Mouse (Mus musculus): ENCODE data around the gene Tnfrsf9. TPM values are rescaled to one million over a fixed set of nuclear protein-coding genes. Genes with fewer than 3 reads are reported as not detected.
A peak's percentile ranks its signal among the peaks of the same experiment; 100 is the strongest.
"Not testable (repeated sequence)": the region's sequence is repeated elsewhere in the genome, so short reads cannot be mapped to it uniquely, and the experiment has no call there.

Gene Tnfrsf9
- total and polyA plus RNA-seq, 2 experiments from 2014 or later: 0.19 to 0.36 TPM

DNA sequence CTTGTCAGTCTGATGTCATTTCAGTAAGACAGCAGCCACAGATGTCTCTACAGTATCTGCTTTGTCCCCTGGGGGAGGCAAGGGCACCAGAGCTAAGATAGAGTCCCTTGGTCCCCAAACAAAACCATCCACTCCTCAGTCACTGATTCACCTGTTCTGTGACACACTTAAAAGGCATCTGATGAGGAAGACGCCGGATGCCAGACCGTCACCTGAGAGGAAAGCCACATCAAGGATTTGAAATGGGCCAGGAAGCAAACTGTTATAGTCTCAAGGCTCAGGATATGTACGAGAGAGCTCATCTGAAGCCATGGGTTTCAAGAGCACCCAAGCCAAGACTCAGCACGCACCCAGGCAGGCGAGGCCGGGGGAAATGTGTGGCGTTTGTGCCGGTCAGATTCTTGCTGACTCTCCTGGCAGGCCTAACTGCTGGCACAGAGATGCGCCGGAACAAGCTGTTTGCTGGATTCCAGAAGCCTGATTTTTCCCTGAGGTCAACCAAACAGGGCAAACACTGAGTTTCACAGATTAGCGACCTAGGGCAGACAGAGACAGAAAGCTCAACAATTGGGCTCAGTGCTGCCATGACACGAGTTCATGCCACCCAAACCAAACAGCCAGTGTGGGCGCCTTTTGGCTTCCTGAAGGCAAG is 11.1 kb upstream of the Tnfrsf9 start:
- Histone ChIP-seq H3K4me2 (ENCODE audit: low read depth) (no peak overlapping the region), H3K9me3 (ENCODE audit: low read length) (no peaks in the 10 kb centered on the region), H3K27me3 (ENCODE audit: insufficient read depth, low read length) (no peaks in the 10 kb centered on the region), H3K4me1 (ENCODE audit: insufficient read depth) (no peaks in the 10 kb centered on the region), H3K36me3 (ENCODE audit: insufficient read depth) (peaks cover 70% of the 10 kb centered on the region), H3K4me3 (ENCODE audit: low read depth, low read length) (no peak overlapping the region), H3K9ac (no peak overlapping the region), H3K27ac (ENCODE audit: low read depth, low read length) (no peak overlapping the region)
- no peak for TF ChIP-seq CTCF (IDR thresholded peaks at IDR 0.05; ENCODE audit: low read depth)
- 94% methylated on average over 14 of the region's 14 CpGs for WGBS
- ATAC-seq (no peak), DNase-seq (no peak)

DNA sequence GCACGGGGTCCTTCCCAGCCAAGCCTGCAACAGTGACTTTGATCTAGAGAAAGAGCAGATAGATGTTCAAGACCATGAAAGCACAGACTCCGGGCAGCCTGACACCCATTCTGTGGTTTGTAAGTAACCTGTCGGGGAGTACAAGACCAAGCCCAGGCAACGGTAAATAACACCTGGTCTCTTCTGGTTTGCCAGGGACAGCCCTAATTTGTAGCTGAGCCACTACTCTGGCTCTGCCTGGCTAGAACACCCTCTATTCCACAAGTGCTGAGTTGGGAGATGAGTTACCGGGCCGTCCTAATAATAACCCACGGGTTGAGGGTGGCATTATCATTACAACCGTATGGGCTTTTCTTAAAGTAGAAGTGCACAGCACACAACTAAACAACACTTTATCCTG is 7.3 kb upstream of the Tnfrsf9 start:
- no peak overlapping the region for H3K9ac ChIP-seq
- no peak for TF ChIP-seq CTCF (IDR thresholded peaks at IDR 0.05; ENCODE audit: low read depth)
- no peak overlapping the region for H3K27ac ChIP-seq (ENCODE audit: low read depth, low read length)
- H3K4me2 ChIP-seq (ENCODE audit: low read depth): no peak overlapping the region
- no peak for DNase-seq
- H3K27me3 ChIP-seq (ENCODE audit: insufficient read depth, low read length): no peaks in the 10 kb centered on the region
- no peaks in the 10 kb centered on the region for H3K4me1 ChIP-seq (ENCODE audit: insufficient read depth)
- WGBS: 95% methylated on average over 8 of the region's 8 CpGs
- no peaks in the 10 kb centered on the region for H3K9me3 ChIP-seq (ENCODE audit: low read length)
- peaks cover 43% of the 10 kb centered on the region for H3K36me3 ChIP-seq (ENCODE audit: insufficient read depth)
- ATAC-seq: no peak
- no peak overlapping the region for H3K4me3 ChIP-seq (ENCODE audit: low read depth, low read length)

GRCm38 (mm10) chr4:150908512-150908911 is 5.8 kb upstream of the Tnfrsf9 start:
- not testable (repeated sequence) for H3K4me3 ChIP-seq (ENCODE audit: low read depth, low read length); H3K9ac ChIP-seq; DNase-seq; H3K4me1 ChIP-seq (ENCODE audit: insufficient read depth); H3K27ac ChIP-seq (ENCODE audit: low read depth, low read length); H3K9me3 ChIP-seq (ENCODE audit: low read length); ATAC-seq; H3K4me2 ChIP-seq (ENCODE audit: low read depth); H3K27me3 ChIP-seq (ENCODE audit: insufficient read depth, low read length)
- WGBS: 73% methylated on average over 5 of the region's 5 CpGs
- TF ChIP-seq CTCF (IDR thresholded peaks at IDR 0.05; ENCODE audit: low read depth): peak; percentile 35
- peaks cover 29% of the 10 kb centered on the region for H3K36me3 ChIP-seq (ENCODE audit: insufficient read depth)

DNA sequence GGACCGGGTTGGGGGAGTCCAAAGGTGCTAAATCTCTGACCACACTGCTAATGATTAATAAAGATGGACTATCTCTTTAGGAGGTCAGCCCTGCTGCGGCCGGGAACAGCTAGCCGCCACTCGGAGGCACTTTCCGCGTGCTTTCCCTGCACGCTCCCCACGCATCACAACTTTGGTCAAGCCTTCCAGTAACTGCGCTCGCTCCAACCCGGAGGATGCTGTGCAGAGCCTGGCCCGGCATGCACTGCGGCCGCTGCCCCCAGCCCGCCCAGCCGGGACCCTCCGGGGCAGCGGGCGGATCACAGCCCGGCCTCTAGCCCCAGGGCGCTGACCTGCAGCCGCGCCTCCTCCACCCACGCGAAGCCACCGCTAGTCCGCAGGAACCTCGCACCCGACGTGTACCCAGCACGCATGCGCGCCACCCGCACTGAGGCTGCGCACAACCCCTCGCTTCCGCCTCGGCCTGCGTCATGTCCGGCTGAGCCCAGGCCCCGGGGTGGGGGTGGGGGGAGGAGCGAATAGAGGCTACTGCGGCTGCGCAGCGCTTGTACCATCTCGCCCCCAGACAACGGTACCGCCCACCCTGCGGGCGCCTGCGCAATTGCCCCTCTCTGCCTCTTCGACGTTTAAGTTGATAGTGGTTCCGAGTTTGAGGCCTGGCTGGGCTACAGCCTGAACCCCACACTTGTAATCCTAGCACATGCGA is 4.8 kb upstream of the Tnfrsf9 start:
- peak; percentile 50 for TF ChIP-seq CTCF (IDR thresholded peaks at IDR 0.05; ENCODE audit: low read depth)
- H3K4me2 ChIP-seq (ENCODE audit: low read depth): peak overlapping the region; percentile 85
- peak; percentile 90 for ATAC-seq
- H3K4me3 ChIP-seq (ENCODE audit: low read depth, low read length): peak overlapping the region; percentile 73
- peak overlapping the region; percentile 74 for H3K9ac ChIP-seq
- H3K4me1 ChIP-seq (ENCODE audit: insufficient read depth): no peaks in the 10 kb centered on the region
- no peaks in the 10 kb centered on the region for H3K9me3 ChIP-seq (ENCODE audit: low read length)
- peak overlapping the region; percentile 81 for H3K27ac ChIP-seq (ENCODE audit: low read depth, low read length)
- 3% methylated on average over 56 of the region's 56 CpGs for WGBS
- peak; percentile 100 for DNase-seq
- no peaks in the 10 kb centered on the region for H3K27me3 ChIP-seq (ENCODE audit: insufficient read depth, low read length)
- peaks cover 22% of the 10 kb centered on the region; the same call in 1 of the 2 replicates for H3K36me3 ChIP-seq (ENCODE audit: insufficient read depth)

DNA sequence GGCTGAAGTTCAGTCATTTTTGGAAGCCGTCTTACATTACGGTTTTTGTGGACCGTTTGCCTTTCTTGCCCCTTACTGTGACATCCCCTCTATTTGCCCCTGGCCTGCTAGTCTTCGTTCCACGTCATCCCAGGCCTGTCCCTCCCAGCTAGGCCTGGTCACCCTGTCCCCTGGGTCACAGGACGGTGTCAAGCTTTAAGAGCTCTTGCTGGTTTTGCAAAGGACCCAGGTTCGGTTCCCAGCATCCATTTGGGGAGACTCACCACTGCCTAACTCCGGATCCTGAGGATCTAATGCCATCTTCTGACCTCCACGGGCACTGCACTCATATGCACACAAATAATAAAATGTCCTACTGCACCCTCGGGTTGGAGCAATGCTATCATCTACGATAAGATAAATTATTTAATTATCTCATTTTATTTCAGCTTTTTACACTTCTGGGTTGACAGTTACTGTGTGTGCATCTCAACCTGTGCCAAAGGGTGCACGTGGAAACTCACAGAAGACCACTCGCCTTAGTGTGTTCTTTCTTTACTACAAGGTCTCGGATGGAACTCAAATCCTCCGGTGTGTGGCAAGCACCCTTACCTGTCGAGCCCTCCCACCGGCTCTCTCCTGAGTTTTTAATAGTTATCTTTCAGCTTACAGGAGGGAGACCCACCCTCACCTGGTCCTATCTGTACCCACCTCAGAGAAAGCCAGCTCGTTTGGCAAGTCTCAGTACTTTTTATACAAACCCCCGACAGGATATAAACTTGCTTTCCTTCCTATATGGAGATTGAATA is 4.0 kb upstream of the Tnfrsf9 start:
- H3K36me3 ChIP-seq (ENCODE audit: insufficient read depth): peaks cover 17% of the 10 kb centered on the region; the same call in 1 of the 2 replicates
- ATAC-seq (no peak), DNase-seq (no peak)
- no peaks in the 10 kb centered on the region for H3K27me3 ChIP-seq (ENCODE audit: insufficient read depth, low read length)
- no peak overlapping the region for H3K9ac ChIP-seq
- 0 out of 2 replicates have a peak overlapping the region, but pooled peaks have one; percentile 73 for H3K4me3 ChIP-seq (ENCODE audit: low read depth, low read length)
- H3K27ac ChIP-seq (ENCODE audit: low read depth, low read length): peak overlapping the region; percentile 63
- peak overlapping the region; percentile 23 for H3K4me2 ChIP-seq (ENCODE audit: low read depth)
- H3K4me1 ChIP-seq (ENCODE audit: insufficient read depth): peaks cover 4% of the 10 kb centered on the region
- H3K9me3 ChIP-seq (ENCODE audit: low read length): no peaks in the 10 kb centered on the region
- TF ChIP-seq CTCF (IDR thresholded peaks at IDR 0.05; ENCODE audit: low read depth): no peak
- WGBS: 88% methylated on average over 19 of the region's 19 CpGs

DNA sequence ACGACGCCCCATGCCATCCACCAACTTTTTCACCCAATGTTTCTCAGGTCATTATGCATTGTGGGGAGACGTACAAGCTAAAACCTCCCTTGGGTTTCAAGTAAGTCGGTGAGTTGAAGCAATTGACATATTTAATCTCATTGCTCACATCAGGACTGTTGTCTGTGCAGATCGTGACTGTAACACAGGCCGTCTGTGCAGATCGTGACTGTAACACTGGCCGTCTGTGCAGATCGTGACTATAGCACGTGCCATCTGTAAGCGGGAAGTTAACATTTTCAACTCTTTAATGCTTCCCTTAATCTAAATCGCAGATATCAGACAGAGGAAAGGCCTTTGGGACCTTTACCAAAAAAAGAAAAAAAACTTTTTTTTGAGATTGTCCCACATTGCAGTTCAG is 619 bp upstream of the Tnfrsf9 start:
- Histone ChIP-seq H3K9ac (peak overlapping the region; percentile 70), H3K36me3 (ENCODE audit: insufficient read depth) (no peaks in the 10 kb centered on the region), H3K27me3 (ENCODE audit: insufficient read depth, low read length) (no peaks in the 10 kb centered on the region), H3K4me1 (ENCODE audit: insufficient read depth) (peaks cover 4% of the 10 kb centered on the region), H3K4me2 (ENCODE audit: low read depth) (peak overlapping the region; percentile 76), H3K4me3 (ENCODE audit: low read depth, low read length) (peak overlapping the region; percentile 58), H3K9me3 (ENCODE audit: low read length) (no peaks in the 10 kb centered on the region), H3K27ac (ENCODE audit: low read depth, low read length) (peak overlapping the region; percentile 73; the same call in 1 of the 2 replicates)
- no peak for TF ChIP-seq CTCF (IDR thresholded peaks at IDR 0.05; ENCODE audit: low read depth)
- DNase-seq (no peak), ATAC-seq (no peak)
- WGBS: 16% methylated on average over 12 of the region's 12 CpGs

Data from forebrain, postnatal 0 days (tissue).